Mouse (Mus musculus) C2C12 (cell line): Measurements from ENCODE around the gene Jak3.

ENCODE experiments used
- CTCF ChIP-seq: IDR thresholded peaks from one replicate; pipeline ENCODE4 v1.5.1; 2011; ENCODE audit not compliant: control insufficient read depth, insufficient read depth, insufficient read length
- FOSL1 ChIP-seq: IDR thresholded peaks from one replicate; pipeline ENCODE4 v1.8.0; 2011; ENCODE audit warnings: mild to moderate bottlenecking, low read length; ENCODE audit not compliant: poor library complexity, insufficient read depth, severe bottlenecking
- MAX ChIP-seq: IDR thresholded peaks from one replicate; pipeline ENCODE4 v1.6.1; 2011; ENCODE audit warnings: mild to moderate bottlenecking, control low read depth
- MYOD1 ChIP-seq: IDR thresholded peaks from one replicate; pipeline ENCODE4 v1.6.1; 2011; ENCODE audit warnings: low read depth; ENCODE audit not compliant: control insufficient read depth, insufficient read length
- MYOG ChIP-seq: IDR thresholded peaks from one replicate; pipeline ENCODE4 v1.6.1; 2011; ENCODE audit not compliant: control insufficient read depth, insufficient read length; ENCODE audit errors: extremely low read depth
- USF1 ChIP-seq: IDR thresholded peaks from one replicate; pipeline ENCODE4 v1.6.1; 2011; ENCODE audit warnings: low read depth, mild to moderate bottlenecking, control low read depth, moderate library complexity

GRCm38 (mm10) chr8:71637149-71638095 is 38.7 kb upstream of the Jak3 start:
- TF ChIP-seq MYOD1 (peak; percentile 33), CTCF (no peak), MAX (no peak), MYOG (no peak), FOSL1 (no peak), USF1 (no peak)
